Comparison of ENCODE assay signal across 9 mouse cellular contexts in the genomic region with DNA sequence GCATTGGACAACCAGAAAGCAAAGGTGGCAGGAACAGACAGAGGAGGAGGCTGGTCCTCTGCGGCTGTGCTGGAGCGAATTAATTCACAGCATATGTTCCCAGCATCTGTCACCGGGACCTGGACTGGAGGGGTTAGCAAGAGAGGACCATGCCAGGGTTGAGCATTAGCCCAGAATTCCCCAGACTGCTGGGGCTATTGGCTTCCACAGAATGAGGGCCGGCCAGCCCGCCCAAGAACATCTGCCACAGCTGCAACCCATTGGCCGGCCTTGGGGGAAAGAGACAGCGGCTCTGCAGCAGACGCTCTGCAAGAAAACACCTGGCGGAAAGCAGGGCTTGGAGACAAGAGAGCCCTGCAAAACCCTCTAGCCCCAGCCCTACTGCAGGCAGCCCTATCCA.
DNase-seq lines count a peak whose midpoint lies in the region; ATAC-seq and TF ChIP-seq lines count a peak whose summit lies in the region.
"Had no signal": no experiment of that assay in that cellular context is flagged by ENCODE, and none has a peak within 500 bp of the region (broad histone marks: within the 10 kb centered on the region; RNA-seq: fewer than 3 reads in every experiment).

No protein-coding gene starts in this region.

- WGBS in hindbrain, embryonic 15.5 days, result 36% methylated on average over 9 of the region's 9 CpGs
- WGBS in stomach, postnatal 0 days, result 45% methylated on average over 9 of the region's 9 CpGs

- ATAC-seq in hindbrain, embryonic 15.5 days (ENCODE audit: low FRiP score, low read depth), result peak; percentile 68; the same call in 1 of the 2 replicates
- ATAC-seq in stomach, postnatal 0 days (ENCODE audit: low FRiP score, low TSS enrichment), result peak; percentile 42; the same call in 1 of the 2 replicates

- no peak overlapping the region for H3K4me3 ChIP-seq in hindbrain, embryonic 15.5 days
- H3K4me3 ChIP-seq in stomach, postnatal 0 days (ENCODE audit: low read depth, low read length), result no peak overlapping the region
- H3K4me3 ChIP-seq: heart, embryonic 15.5 days had no signal

- no peaks in the 10 kb centered on the region for H3K36me3 ChIP-seq in hindbrain, embryonic 15.5 days
- no peaks in the 10 kb centered on the region for H3K36me3 ChIP-seq in stomach, postnatal 0 days (ENCODE audit: control insufficient read depth, insufficient read depth, low read length)
- H3K36me3 ChIP-seq: heart, embryonic 15.5 days had no signal

- H3K4me1 ChIP-seq in hindbrain, embryonic 15.5 days (replicated peaks), result peaks cover 26% of the 10 kb centered on the region
- H3K4me1 ChIP-seq in stomach, postnatal 0 days (replicated peaks; ENCODE audit: control insufficient read depth, insufficient read depth), result no peaks in the 10 kb centered on the region

- no peak overlapping the region for H3K27ac ChIP-seq in hindbrain, embryonic 15.5 days (replicated peaks)
- H3K27ac ChIP-seq in stomach, postnatal 0 days (replicated peaks), result no peak overlapping the region
- H3K27ac ChIP-seq: heart, embryonic 15.5 days had no signal

- H3K9ac ChIP-seq in hindbrain, embryonic 15.5 days, result no peak overlapping the region
- no peak overlapping the region for H3K9ac ChIP-seq in stomach, postnatal 0 days (ENCODE audit: low read length)
- H3K9ac ChIP-seq: heart, embryonic 15.5 days had no signal

- no peak for TF ChIP-seq CTCF in stomach, postnatal 0 days (IDR thresholded peaks at IDR 0.05; ENCODE audit: low read depth)

- peak; percentile 60 for DNase-seq in cerebellum, adult 9-11 months
- no peak for DNase-seq in cerebellum, postnatal 36 days
- peak; percentile 15 for DNase-seq in retina, adult 2 months (ENCODE audit: low read depth, low spot score)
- no peak for DNase-seq in retina, embryonic 14.5 days (ENCODE audit: low spot score)
- DNase-seq in stomach, postnatal 0 days (ENCODE audit: low spot score), result no peak
- no peak for DNase-seq in frontal cortex, postnatal 10 days (ENCODE audit: low spot score in 2 of 2)
- no peak for DNase-seq in kidney, adult 11 months

- no peak for TF ChIP-seq EP300 in stomach, postnatal 0 days (optimal IDR thresholded peaks at IDR 0.05)

- no peaks in the 10 kb centered on the region for H3K27me3 ChIP-seq in hindbrain, embryonic 15.5 days
- no peaks in the 10 kb centered on the region for H3K27me3 ChIP-seq in stomach, postnatal 0 days (ENCODE audit: control insufficient read depth, insufficient read depth, low read length)
- H3K27me3 ChIP-seq: heart, embryonic 15.5 days had no signal

- no peaks in the 10 kb centered on the region for H3K9me3 ChIP-seq in hindbrain, embryonic 15.5 days
- H3K9me3 ChIP-seq in stomach, postnatal 0 days (ENCODE audit: control insufficient read depth, low read length), result no peaks in the 10 kb centered on the region
- H3K9me3 ChIP-seq: heart, embryonic 15.5 days had no signal

- no peak overlapping the region for H3K4me2 ChIP-seq in hindbrain, embryonic 15.5 days
- no peak overlapping the region for H3K4me2 ChIP-seq in stomach, postnatal 0 days (replicated peaks; ENCODE audit: low read depth)
- H3K4me2 ChIP-seq: heart, embryonic 15.5 days had no signal

Comparison
In these comparisons a context has a peak if more than half of its experiments do, and no peak if none do; other contexts are left out.
1. DNase-seq: peak in cerebellum, adult 9-11 months (single experiment) and retina, adult 2 months (single experiment); none in cerebellum, postnatal 36 days (0 of 2), retina, embryonic 14.5 days (single experiment), stomach, postnatal 0 days (single experiment), frontal cortex, postnatal 10 days (0 of 2) and kidney, adult 11 months (single experiment).